Mouse (Mus musculus) midbrain, embryonic 12.5 days (tissue): ENCODE results near the gene Mcemp1. TPM values are rescaled to one million over a fixed set of nuclear protein-coding genes. Genes with fewer than 3 reads are reported as not detected.

ENCODE experiments used
- ATAC-seq: fragments of 200-750 bp; cut with Nextera tagmentation; 2 replicates; pipeline ENCODE4 v1.8.0; 2017; ENCODE audit warnings: low read depth, moderate TSS enrichment, moderate library complexity; ENCODE audit not compliant: low FRiP score
- H3K27ac ChIP-seq: fragments of 300-500 bp; sonication (generic); replicated peaks from 2 replicates; pipeline ENCODE4 v1.5.1; 2016; ENCODE audit warnings: mild to moderate bottlenecking
- H3K27me3 ChIP-seq: fragments of 300-500 bp; sonication (generic); 2 replicates; pipeline ENCODE4 v1.6.1; 2016; ENCODE audit warnings: mild to moderate bottlenecking
- H3K36me3 ChIP-seq: fragments of 300-500 bp; sonication (generic); 2 replicates; pipeline ENCODE4 v1.6.1; 2016
- H3K4me1 ChIP-seq: fragments of 300-500 bp; sonication (generic); 2 replicates; pipeline ENCODE4 v1.6.1; 2016
- H3K4me2 ChIP-seq: fragments of 300-500 bp; sonication (generic); replicated peaks from 2 replicates; pipeline ENCODE4 v1.6.1; 2016; ENCODE audit warnings: mild to moderate bottlenecking, moderate library complexity
- H3K4me3 ChIP-seq: fragments of 300-500 bp; sonication (generic); 2 replicates; pipeline ENCODE4 v1.5.1; 2016; ENCODE audit warnings: mild to moderate bottlenecking
- H3K9ac ChIP-seq: fragments of 300-500 bp; sonication (generic); replicated peaks from 2 replicates; pipeline ENCODE4 v1.6.1; 2016; ENCODE audit warnings: mild to moderate bottlenecking, moderate library complexity
- H3K9me3 ChIP-seq: fragments of 300-500 bp; sonication (generic); 2 replicates; pipeline ENCODE4 v1.6.1; 2016; ENCODE audit warnings: mild to moderate bottlenecking
- WGBS: fragments of 180-500 bp; shearing (Covaris S2); methylation state at CpG from one replicate; pipeline ENCODE4 v1.1.7; 2016; 5-methylcytosine and 5-hydroxymethylcytosine counted together
- polyA plus RNA-seq: library from polyadenylated mRNA; unstranded; fragments of >200 nt; fragmentation: Nextera tagmentation; extraction: Ambion mirVana; gene quantifications from 2 replicates; pipeline ENCODE4 v1.2.1, GENCODE M21; 2016

Mcemp1 gene
- not detected in 2 replicates for polyA plus RNA-seq

GRCm38 (mm10) chr8:3665507-3665906 is at the start of gene Mcemp1:
Mcemp1 (plus strand) TSS chr8:3665754.
- ATAC-seq = no peak
- Histone ChIP-seq H3K4me3 (no peak within 1 kb of the TSS), H3K36me3 (no peaks in the 10 kb centered on the region), H3K4me1 (no peaks in the 10 kb centered on the region), H3K4me2 (no peak within 1 kb of the TSS), H3K27ac (no peak within 1 kb of the TSS), H3K9ac (no peak within 1 kb of the TSS), H3K9me3 (no peaks in the 10 kb centered on the region), H3K27me3 (no peaks in the 10 kb centered on the region)
- WGBS = 78% methylated on average over 6 of the region's 6 CpGs

- Histone ChIP-seq H3K4me1 (peaks cover 20% of the 10 kb centered on the region), H3K4me3 (peak within 1 kb of the TSS; percentile 91), H3K27ac (no peak within 1 kb of the TSS), H3K9ac (peak within 1 kb of the TSS; percentile 76), H3K9me3 (no peaks in the 10 kb centered on the region), H3K27me3 (no peaks in the 10 kb centered on the region), H3K4me2 (peak within 1 kb of the TSS; percentile 95), H3K36me3 (peaks cover 24% of the 10 kb centered on the region)
- under 1% methylated on average over 37 of the region's 37 CpGs for WGBS
- peak; percentile 98 for ATAC-seq
These were observed 44.2 kb upstream of the Mcemp1 start, which contains the start of the genes Xab2 and Pet100 for GRCm38 (mm10) chr8:3621199-3621970. Xab2 (minus strand) TSS chr8:3621316. Pet100 (plus strand) TSS chr8:3621548.

GRCm38 (mm10) chr8:3622119-3622518 is 43.4 kb upstream of the Mcemp1 start:
- Histone ChIP-seq H3K4me3 (peak overlapping the region; percentile 91), H3K9me3 (no peaks in the 10 kb centered on the region), H3K9ac (peak overlapping the region; percentile 68; the same call in 1 of the 2 replicates), H3K27me3 (no peaks in the 10 kb centered on the region), H3K36me3 (peaks cover 18% of the 10 kb centered on the region), H3K4me1 (peaks cover 20% of the 10 kb centered on the region), H3K27ac (no peak overlapping the region), H3K4me2 (peak overlapping the region; percentile 64)
- 65% methylated on average over 8 of the region's 8 CpGs for WGBS
- no peak; the same call in 1 of the 2 replicates for ATAC-seq

- Histone ChIP-seq H3K4me1 (peaks cover 10% of the 10 kb centered on the region), H3K4me3 (no peak within 1 kb of the TSS), H3K9me3 (no peaks in the 10 kb centered on the region), H3K9ac (no peak within 1 kb of the TSS), H3K27me3 (peaks cover 15% of the 10 kb centered on the region; the same call in 1 of the 2 replicates), H3K27ac (no peak within 1 kb of the TSS), H3K36me3 (no peaks in the 10 kb centered on the region), H3K4me2 (no peak within 1 kb of the TSS)
- 77% methylated on average over 1 of the region's 1 CpGs for WGBS
- ATAC-seq = no peak
These were observed 40.1 kb upstream of the Mcemp1 start, which contains the start of gene Pcp2 for GRCm38 (mm10) chr8:3625445-3625844. Pcp2 (minus strand) TSS chr8:3625545.

GRCm38 (mm10) chr8:3626971-3627370 is 38.6 kb upstream of the Mcemp1 start:
- H3K4me3 ChIP-seq = no peak overlapping the region
- WGBS = 66% methylated on average over 5 of the region's 5 CpGs
- no peak overlapping the region for H3K9ac ChIP-seq
- H3K36me3 ChIP-seq = no peaks in the 10 kb centered on the region
- H3K27ac ChIP-seq = no peak overlapping the region
- no peak overlapping the region for H3K4me2 ChIP-seq
- no peaks in the 10 kb centered on the region for H3K9me3 ChIP-seq
- H3K27me3 ChIP-seq = peaks cover 25% of the 10 kb centered on the region
- ATAC-seq = no peak
- H3K4me1 ChIP-seq = peaks cover 14% of the 10 kb centered on the region

- Histone ChIP-seq H3K36me3 (no peaks in the 10 kb centered on the region), H3K4me3 (no peak overlapping the region), H3K9me3 (no peaks in the 10 kb centered on the region), H3K27ac (no peak overlapping the region), H3K4me1 (peaks cover 9% of the 10 kb centered on the region; the same call in 1 of the 2 replicates), H3K9ac (no peak overlapping the region), H3K27me3 (peaks cover 25% of the 10 kb centered on the region), H3K4me2 (no peak overlapping the region)
- 37% methylated on average over 5 of the region's 5 CpGs for WGBS
- ATAC-seq = no peak
These were observed 37.5 kb upstream of the Mcemp1 start for GRCm38 (mm10) chr8:3628014-3628413.

GRCm38 (mm10) chr8:3630647-3631477 is 34.7 kb upstream of the Mcemp1 start, which contains the start of gene Stxbp2:
Stxbp2 (plus strand) TSS chr8:3630955.
- peaks cover 9% of the 10 kb centered on the region; the same call in 1 of the 2 replicates for H3K4me1 ChIP-seq
- H3K27ac ChIP-seq = no peak within 1 kb of the TSS
- H3K9ac ChIP-seq = peak within 1 kb of the TSS; percentile 29; the same call in 1 of the 2 replicates
- H3K4me3 ChIP-seq = peak within 1 kb of the TSS; percentile 48
- peak within 1 kb of the TSS; percentile 73 for H3K4me2 ChIP-seq
- H3K36me3 ChIP-seq = no peaks in the 10 kb centered on the region
- 7% methylated on average over 47 of the region's 47 CpGs for WGBS
- no peaks in the 10 kb centered on the region for H3K9me3 ChIP-seq
- ATAC-seq = peak; percentile 69
- H3K27me3 ChIP-seq = peaks cover 25% of the 10 kb centered on the region

- Histone ChIP-seq H3K4me3 (peak overlapping the region; percentile 48), H3K9ac (peak overlapping the region; percentile 29; the same call in 1 of the 2 replicates), H3K27me3 (peaks cover 25% of the 10 kb centered on the region), H3K36me3 (no peaks in the 10 kb centered on the region), H3K9me3 (no peaks in the 10 kb centered on the region), H3K27ac (no peak overlapping the region), H3K4me2 (peak overlapping the region; percentile 73), H3K4me1 (peaks cover 9% of the 10 kb centered on the region; the same call in 1 of the 2 replicates)
- ATAC-seq = no peak; the same call in 1 of the 2 replicates
- WGBS = 22% methylated on average over 8 of the region's 8 CpGs
These were observed 34.1 kb upstream of the Mcemp1 start for GRCm38 (mm10) chr8:3631478-3631875.

- H3K9me3 ChIP-seq = no peaks in the 10 kb centered on the region
- H3K27ac ChIP-seq = no peak overlapping the region
- H3K9ac ChIP-seq = no peak overlapping the region
- no peak overlapping the region for H3K4me3 ChIP-seq
- ATAC-seq = no peak
- WGBS = 19% methylated on average over 5 of the region's 5 CpGs
- H3K36me3 ChIP-seq = no peaks in the 10 kb centered on the region
- H3K4me1 ChIP-seq = no peaks in the 10 kb centered on the region
- H3K4me2 ChIP-seq = no peak overlapping the region
- H3K27me3 ChIP-seq = no peaks in the 10 kb centered on the region
These were observed 19.8 kb upstream of the Mcemp1 start for GRCm38 (mm10) chr8:3645804-3646203.

- H3K9me3 ChIP-seq = no peaks in the 10 kb centered on the region
- no peak overlapping the region for H3K4me2 ChIP-seq
- H3K27ac ChIP-seq = no peak overlapping the region
- H3K4me3 ChIP-seq = no peak overlapping the region
- no peaks in the 10 kb centered on the region for H3K36me3 ChIP-seq
- 81% methylated on average over 6 of the region's 6 CpGs for WGBS
- H3K27me3 ChIP-seq = no peaks in the 10 kb centered on the region
- no peak overlapping the region for H3K9ac ChIP-seq
- no peaks in the 10 kb centered on the region for H3K4me1 ChIP-seq
- ATAC-seq = no peak
These were observed 18.6 kb upstream of the Mcemp1 start for GRCm38 (mm10) chr8:3646824-3647531.

GRCm38 (mm10) chr8:3647561-3647960 is 18.0 kb upstream of the Mcemp1 start:
- Histone ChIP-seq H3K27ac (no peak overlapping the region), H3K27me3 (no peaks in the 10 kb centered on the region), H3K9ac (no peak overlapping the region), H3K9me3 (no peaks in the 10 kb centered on the region), H3K4me1 (no peaks in the 10 kb centered on the region), H3K4me2 (no peak overlapping the region), H3K4me3 (no peak overlapping the region), H3K36me3 (no peaks in the 10 kb centered on the region)
- ATAC-seq = no peak
- 77% methylated on average over 4 of the region's 4 CpGs for WGBS
